Mouse (Mus musculus) spleen, adult 18-20 months (tissue): Measurements from ENCODE around the gene Rpl31.

ENCODE experiments used
- DNase-seq, 2 experiments: peaks; one replicate each; pipeline ENCODE4 v3.0.0; 2022; ENCODE audit warnings: mixed read lengths in 2 of 2

Rpl31 gene

GRCm38 (mm10) chr1:39407108-39407507 lies 39.5 kb downstream of the Rpl31 start:
- DNase-seq = no peak

GRCm38 (mm10) chr1:39408123-39408522 lies 40.5 kb downstream of the Rpl31 start:
- no peak for DNase-seq

- DNase-seq = no peak
These were observed 41.0 kb downstream of the Rpl31 start for GRCm38 (mm10) chr1:39408668-39409067.

- DNase-seq = no peak
These were observed 42.6 kb downstream of the Rpl31 start for GRCm38 (mm10) chr1:39410085-39410821.

GRCm38 (mm10) chr1:39417817-39418216 lies 50.2 kb downstream of the Rpl31 start:
- peak; percentile 20 to 27 for DNase-seq

- no peak for DNase-seq
These were observed 51.2 kb downstream of the Rpl31 start for GRCm38 (mm10) chr1:39418852-39419251.

- no peak for DNase-seq
These were observed 53.3 kb downstream of the Rpl31 start for GRCm38 (mm10) chr1:39420987-39421386.
